Mouse (Mus musculus) embryo, embryonic 11 days (tissue): ENCODE results near the gene Ltv1.
"Not testable (repeated sequence)": the region's sequence is repeated elsewhere in the genome, so short reads cannot be mapped to it uniquely, and the experiment has no call there.

ENCODE experiments used
- DNase-seq: peaks from one replicate; pipeline ENCODE4 v3.0.0-alpha.2; 2015

The Ltv1 gene

GRCm38 (mm10) chr10:13193496-13193895, 528 bp upstream of the Ltv1 start:
- DNase-seq, result not testable (repeated sequence)

GRCm38 (mm10) chr10:13189881-13190280, 3.1 kb downstream of the Ltv1 start:
- DNase-seq, result no peak

- no peak for DNase-seq
Measured at GRCm38 (mm10) chr10:13186754-13187153, 6.2 kb downstream of the Ltv1 start.

GRCm38 (mm10) chr10:13184170-13184766, 8.7 kb downstream of the Ltv1 start:
- DNase-seq, result no peak

- no peak for DNase-seq
Measured at GRCm38 (mm10) chr10:13180211-13180610, 12.8 kb downstream of the Ltv1 start.

GRCm38 (mm10) chr10:13177973-13178624, 14.9 kb downstream of the Ltv1 start, which contains the start of gene Zc2hc1b:
Gene Zc2hc1b (minus strand): TSS chr10:13178023.
- DNase-seq, result no peak

- DNase-seq, result no peak
Measured at GRCm38 (mm10) chr10:13175866-13176265, 17.1 kb downstream of the Ltv1 start.

- peak; percentile 52 for DNase-seq
Measured at GRCm38 (mm10) chr10:13172798-13173221, 20.2 kb downstream of the Ltv1 start.

GRCm38 (mm10) chr10:13171461-13171860, 21.5 kb downstream of the Ltv1 start:
- DNase-seq, result no peak

GRCm38 (mm10) chr10:13170739-13171448, 22.1 kb downstream of the Ltv1 start:
- DNase-seq, result peak; percentile 57

- DNase-seq, result no peak
Measured at GRCm38 (mm10) chr10:13168461-13168860, 24.5 kb downstream of the Ltv1 start.

- DNase-seq, result no peak
Measured at GRCm38 (mm10) chr10:13162031-13162430, 30.9 kb downstream of the Ltv1 start.

- DNase-seq, result no peak
Measured at GRCm38 (mm10) chr10:13160913-13161312, 32.1 kb downstream of the Ltv1 start.

- DNase-seq, result no peak
Measured at GRCm38 (mm10) chr10:13155377-13155776, 37.6 kb downstream of the Ltv1 start.

GRCm38 (mm10) chr10:13152811-13153364, 40.1 kb downstream of the Ltv1 start:
- DNase-seq, result no peak

GRCm38 (mm10) chr10:13151353-13151752, 41.6 kb downstream of the Ltv1 start:
- DNase-seq, result no peak

- DNase-seq, result no peak
Measured at GRCm38 (mm10) chr10:13150435-13150834, 42.5 kb downstream of the Ltv1 start.

GRCm38 (mm10) chr10:13140434-13140833, 52.5 kb downstream of the Ltv1 start:
- DNase-seq, result no peak

GRCm38 (mm10) chr10:13137906-13138305, 55.1 kb downstream of the Ltv1 start:
- no peak for DNase-seq

- DNase-seq, result no peak
Measured at GRCm38 (mm10) chr10:13135751-13136150, 57.2 kb downstream of the Ltv1 start.

GRCm38 (mm10) chr10:13135276-13135675, 57.7 kb downstream of the Ltv1 start:
- DNase-seq, result no peak

- no peak for DNase-seq
Measured at GRCm38 (mm10) chr10:13133850-13134249, 59.1 kb downstream of the Ltv1 start.
